Comparison of ENCODE assay signal across 20 mouse cellular contexts in genomic region chr11:18948600-18949295, GRCm38 (mm10).
DNase-seq lines count a peak whose midpoint lies in the region; ATAC-seq lines count a peak whose summit lies in the region.
"Had no signal": no experiment of that assay in that cellular context is flagged by ENCODE, and none has a peak within 500 bp of the region (broad histone marks: within the 10 kb centered on the region; RNA-seq: fewer than 3 reads in every experiment).

No protein-coding gene starts in this region.

- DNase-seq in heart, adult 11 months = peak; percentile 80
- DNase-seq in heart, adult 8-10 months (ENCODE audit: low spot score) = no peak
- DNase-seq in hindbrain, embryonic 14.5 days (ENCODE audit: low spot score) = no peak
- peak; percentile 11 for DNase-seq in NIH3T3 (ENCODE audit: low read depth)
- DNase-seq in gastrocnemius, postnatal 36 days = no peak
- DNase-seq in spleen, postnatal 14 days (ENCODE audit: low spot score in 2 of 2) = no peak
- DNase-seq: adrenal gland, adult 2 months; cerebellum, postnatal 14 days; gastrocnemius, postnatal 25 days; left cerebral cortex, postnatal 4 days; right cerebral cortex, postnatal 25 days; thymus, postnatal 4 days had no signal

- no peak for ATAC-seq in hindbrain, embryonic 13.5 days (ENCODE audit: low FRiP score)
- no peak for ATAC-seq in hindbrain, embryonic 14.5 days (ENCODE audit: low FRiP score)
- ATAC-seq: forebrain, embryonic 13.5 days; hindbrain, embryonic 16.5 days; intestine, postnatal 0 days had no signal

- intact Hi-C loops in gastrocnemius, postnatal 36 days (cut with DNase I) = no loop called here

- H3K27me3 ChIP-seq in hindbrain, embryonic 13.5 days = no peaks in the 10 kb centered on the region
- H3K27me3 ChIP-seq in hindbrain, embryonic 14.5 days (ENCODE audit: control insufficient read depth, insufficient read depth, low read length) = no peaks in the 10 kb centered on the region
- H3K27me3 ChIP-seq in megakaryocyte, embryonic 14.5 days (replicated peaks) = no peaks in the 10 kb centered on the region
- H3K27me3 ChIP-seq: neural tube, embryonic 12.5 days had no signal

- WGBS in hindbrain, embryonic 13.5 days = 87% methylated on average over 13 of the region's 13 CpGs
- 79% methylated on average over 13 of the region's 13 CpGs for WGBS in hindbrain, embryonic 14.5 days

- no peaks in the 10 kb centered on the region for H3K9me3 ChIP-seq in hindbrain, embryonic 13.5 days
- H3K9me3 ChIP-seq in hindbrain, embryonic 14.5 days (ENCODE audit: control insufficient read depth, low read length) = no peaks in the 10 kb centered on the region
- H3K9me3 ChIP-seq in megakaryocyte, embryonic 14.5 days = no peaks in the 10 kb centered on the region
- H3K9me3 ChIP-seq: forebrain, embryonic 13.5 days; neural tube, embryonic 12.5 days had no signal

- H3K4me1 ChIP-seq in hindbrain, embryonic 13.5 days (replicated peaks) = peaks cover 54% of the 10 kb centered on the region
- peaks cover 36% of the 10 kb centered on the region for H3K4me1 ChIP-seq in hindbrain, embryonic 14.5 days (replicated peaks; ENCODE audit: control insufficient read depth, insufficient read depth, low read length)
- peaks cover 98% of the 10 kb centered on the region for H3K4me1 ChIP-seq in megakaryocyte, embryonic 14.5 days

- no peak overlapping the region for H3K9ac ChIP-seq in hindbrain, embryonic 13.5 days
- no peak overlapping the region for H3K9ac ChIP-seq in hindbrain, embryonic 14.5 days
- H3K9ac ChIP-seq: forebrain, embryonic 13.5 days; liver, embryonic 14.5 days; neural tube, embryonic 12.5 days had no signal

- H3K27ac ChIP-seq in hindbrain, embryonic 13.5 days = peak overlapping the region; percentile 44; the same call in 1 of the 2 replicates
- H3K27ac ChIP-seq in hindbrain, embryonic 14.5 days = no peak overlapping the region
- H3K27ac ChIP-seq: forebrain, embryonic 13.5 days; layer of hippocampus, adult 2 months; liver, embryonic 14.5 days; neural tube, embryonic 12.5 days had no signal

- peaks cover 12% of the 10 kb centered on the region for H3K36me3 ChIP-seq in hindbrain, embryonic 13.5 days
- H3K36me3 ChIP-seq in hindbrain, embryonic 14.5 days (replicated peaks; ENCODE audit: control insufficient read depth, insufficient read depth) = peaks cover 12% of the 10 kb centered on the region
- H3K36me3 ChIP-seq in megakaryocyte, embryonic 14.5 days (replicated peaks; ENCODE audit: low read length) = peaks cover 84% of the 10 kb centered on the region

- no peak overlapping the region for H3K4me2 ChIP-seq in hindbrain, embryonic 13.5 days
- H3K4me2 ChIP-seq in hindbrain, embryonic 14.5 days (replicated peaks) = no peak overlapping the region
- H3K4me2 ChIP-seq: forebrain, embryonic 13.5 days; neural tube, embryonic 12.5 days had no signal

- H3K4me3 ChIP-seq in hindbrain, embryonic 13.5 days = no peak overlapping the region
- no peak overlapping the region for H3K4me3 ChIP-seq in hindbrain, embryonic 14.5 days (replicated peaks; ENCODE audit: low read length)
- peak overlapping the region; percentile 87 for H3K4me3 ChIP-seq in megakaryocyte, embryonic 14.5 days (replicated peaks)
- H3K4me3 ChIP-seq: forebrain, embryonic 13.5 days; layer of hippocampus, adult 2 months; neural tube, embryonic 12.5 days had no signal

Comparison
In these comparisons a context has a peak if more than half of its experiments do, and no peak if none do; other contexts are left out.
1. DNase-seq: peak in heart, adult 11 months (single experiment) and NIH3T3 (single experiment); none in heart, adult 8-10 months (single experiment), hindbrain, embryonic 14.5 days (single experiment), gastrocnemius, postnatal 36 days (0 of 2) and spleen, postnatal 14 days (0 of 2).